Mouse (Mus musculus): ENCODE data around the gene Xlr3c.

DNA sequence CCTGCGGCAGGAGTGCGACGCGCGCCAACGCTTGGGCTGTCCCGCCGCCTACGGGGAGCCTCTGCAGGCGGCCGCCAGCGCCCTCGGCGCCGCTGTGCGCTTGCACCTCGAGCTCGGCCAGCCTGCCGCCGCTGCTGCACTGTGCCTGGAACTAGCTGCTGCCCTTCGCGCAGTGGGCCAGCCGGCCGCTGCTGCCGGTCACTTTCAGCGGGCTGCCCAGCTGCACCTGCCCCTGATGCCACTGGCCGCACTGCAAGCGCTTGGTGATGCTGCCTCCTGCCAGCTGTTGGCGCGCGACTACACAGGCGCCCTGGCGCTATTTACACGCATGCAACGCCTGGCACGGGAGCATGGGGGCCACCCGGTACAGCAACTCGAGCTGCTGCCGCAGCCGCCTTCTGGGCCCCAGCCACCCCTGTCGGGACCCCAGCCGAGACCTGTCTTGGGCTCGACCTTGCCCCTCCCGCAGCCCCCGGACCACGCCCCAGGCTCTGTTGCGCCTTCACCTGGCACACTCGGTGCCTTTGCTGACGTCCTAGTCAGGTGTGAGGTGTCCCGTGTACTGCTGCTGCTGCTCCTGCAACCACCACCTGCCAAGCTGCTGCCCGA lies 36.5 kb downstream of the Xlr3c start:
- TF ChIP-seq GATA1 (IDR thresholded peaks at IDR 0.05; ENCODE audit: borderline replicate concordance, low read length) (no peak), FLI1 (IDR thresholded peaks at IDR 0.05; ENCODE audit: low read length) (no peak)

All from megakaryocyte, embryonic 14.5 days (primary cell).